In the genomic region with DNA sequence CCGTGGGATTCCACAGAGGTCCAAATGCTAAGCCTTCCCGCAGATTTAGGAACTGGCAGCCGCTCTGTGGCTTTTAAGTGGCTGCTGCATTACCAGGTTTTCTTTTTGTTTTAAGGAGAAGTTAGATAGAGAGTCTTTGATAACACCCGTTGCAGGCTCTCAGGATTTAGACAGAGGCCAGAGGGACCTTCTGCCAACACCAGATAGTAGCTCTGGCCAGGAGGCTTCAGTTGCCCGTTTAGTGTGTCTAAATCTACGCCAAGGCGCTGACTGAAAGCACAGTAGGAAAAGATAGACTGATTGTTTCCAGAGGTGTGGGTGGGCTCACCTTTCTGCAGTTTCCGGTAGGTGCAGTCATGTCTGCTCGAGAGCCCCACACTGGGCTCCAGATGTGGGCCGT, we compare ENCODE assay signal across 18 mouse cellular contexts. TPM values are rescaled to one million over a fixed set of nuclear protein-coding genes. Genes with fewer than 3 reads are reported as not detected.
DNase-seq lines count a peak whose midpoint lies in the region; ATAC-seq and TF ChIP-seq lines count a peak whose summit lies in the region.
"Had no signal": no experiment of that assay in that cellular context is flagged by ENCODE, and none has a peak within 500 bp of the region (broad histone marks: within the 10 kb centered on the region; RNA-seq: fewer than 3 reads in every experiment).

No protein-coding gene starts in this region.

- TF ChIP-seq EP300 in heart, adult 2 months (IDR thresholded peaks at IDR 0.05; ENCODE audit: insufficient read depth, low read depth, low read length), result no peak
- peak; percentile 77 to 87 for TF ChIP-seq EP300 in MEL (IDR thresholded peaks at IDR 0.05; ENCODE audit: low read depth in 1 of 2, low read length in 2 of 2)

- no peak overlapping the region for H3K27ac ChIP-seq in heart, embryonic 10.5 days
- H3K27ac ChIP-seq in heart, adult 2 months, result no peak overlapping the region
- H3K27ac ChIP-seq in MEL (ENCODE audit: control insufficient read depth, low read depth, low read length), result peak overlapping the region; percentile 71
- peak overlapping the region; percentile 64 for H3K27ac ChIP-seq in liver, embryonic 13.5 days
- H3K27ac ChIP-seq: forebrain, embryonic 13.5 days; hindbrain, embryonic 15.5 days; left cerebral cortex, adult 2 months; limb, embryonic 13.5 days; midbrain, embryonic 12.5 days had no signal

- DNase-seq in heart, embryonic 10.5 days (ENCODE audit: low spot score), result peak; percentile 71
- DNase-seq in heart, adult 2 months, result no peak
- DNase-seq in MEL (ENCODE audit: low read depth, low spot score), result peak; percentile 84
- peak; percentile 56 for DNase-seq in liver, embryonic 13.5 days
- DNase-seq in adrenal gland, postnatal 10 days, result no peak
- DNase-seq in T-cell, adult 2 months (ENCODE audit: low spot score), result no peak
- DNase-seq: adrenal gland, postnatal 14 days; cerebellum, postnatal 25 days; gastrocnemius, postnatal 10 days; kidney, adult 2 months; lung, postnatal 14 days; right cerebral cortex, postnatal 14 days had no signal

- 54% methylated on average over 10 of the region's 10 CpGs for whole genome bisulfite sequencing in heart, embryonic 10.5 days
- 41% methylated on average over 10 of the region's 10 CpGs for WGBS in heart, adult 2 months
- WGBS in liver, embryonic 13.5 days (ENCODE audit: insufficient replicate concordance), result 22% methylated on average over 10 of the region's 10 CpGs

- H3K79me2 ChIP-seq in heart, adult 2 months (replicated peaks; ENCODE audit: control insufficient read depth, insufficient read depth, low read length), result peaks cover 3% of the 10 kb centered on the region
- H3K79me2 ChIP-seq in MEL (ENCODE audit: control insufficient read depth, insufficient read depth, low read length, poor library complexity), result peaks cover 44% of the 10 kb centered on the region

- intact Hi-C loops in heart, adult 2 months (cut with DNase I), result no loop called here

- H3K36me3 ChIP-seq in heart, embryonic 10.5 days, result peaks cover 62% of the 10 kb centered on the region
- H3K36me3 ChIP-seq in heart, adult 2 months (ENCODE audit: control insufficient read depth, insufficient read depth, low read length), result peaks cover 26% of the 10 kb centered on the region
- H3K36me3 ChIP-seq in E14TG2a.4 (ENCODE audit: insufficient read depth, low read length) (peaks cover 50% of the 10 kb centered on the region), MEL (ENCODE audit: control insufficient read depth in 1 of 2, insufficient read depth in 2 of 2, low read length in 2 of 2) (peaks cover 8 to 44% of the 10 kb centered on the region in 2 experiments)
- H3K36me3 ChIP-seq in liver, embryonic 13.5 days, result peaks cover 60% of the 10 kb centered on the region

- peaks cover 28% of the 10 kb centered on the region for H3K4me1 ChIP-seq in heart, embryonic 10.5 days
- peaks cover 15% of the 10 kb centered on the region for H3K4me1 ChIP-seq in heart, adult 2 months (ENCODE audit: control insufficient read depth, insufficient read depth, low read length)
- H3K4me1 ChIP-seq in E14TG2a.4 (replicated peaks; ENCODE audit: low read depth, low read length), result peaks cover 88% of the 10 kb centered on the region
- peaks cover 12 to 20% of the 10 kb centered on the region in 2 experiments for H3K4me1 ChIP-seq in MEL (ENCODE audit: control insufficient read depth in 1 of 2, insufficient read depth in 2 of 2, low read length in 2 of 2)
- H3K4me1 ChIP-seq in liver, embryonic 13.5 days (replicated peaks), result peaks cover 61% of the 10 kb centered on the region

- no peaks in the 10 kb centered on the region for H3K27me3 ChIP-seq in heart, embryonic 10.5 days (ENCODE audit: insufficient read depth, poor library complexity, severe bottlenecking)
- H3K27me3 ChIP-seq in heart, adult 2 months (ENCODE audit: control insufficient read depth, insufficient read depth, low read length), result no peaks in the 10 kb centered on the region; the same call in 1 of the 2 replicates
- no peaks in the 10 kb centered on the region for H3K27me3 ChIP-seq in E14TG2a.4 (ENCODE audit: insufficient read depth, low read length)
- no peaks in the 10 kb centered on the region for H3K27me3 ChIP-seq in MEL (ENCODE audit: control insufficient read depth in 1 of 2, insufficient read depth in 2 of 2, low read length in 2 of 2)
- H3K27me3 ChIP-seq in liver, embryonic 13.5 days, result no peaks in the 10 kb centered on the region
- H3K27me3 ChIP-seq: forebrain, embryonic 13.5 days; hindbrain, embryonic 15.5 days; limb, embryonic 13.5 days; midbrain, embryonic 12.5 days had no signal

- H3K9me3 ChIP-seq in heart, embryonic 10.5 days, result no peaks in the 10 kb centered on the region
- no peaks in the 10 kb centered on the region for H3K9me3 ChIP-seq in E14TG2a.4 (ENCODE audit: low read length)
- no peaks in the 10 kb centered on the region for H3K9me3 ChIP-seq in MEL (replicated peaks; ENCODE audit: insufficient read depth, low read length)
- H3K9me3 ChIP-seq in liver, embryonic 13.5 days (replicated peaks), result no peaks in the 10 kb centered on the region
- H3K9me3 ChIP-seq: forebrain, embryonic 13.5 days; hindbrain, embryonic 15.5 days; limb, embryonic 13.5 days; midbrain, embryonic 12.5 days had no signal

- H3K9ac ChIP-seq in heart, adult 2 months (ENCODE audit: low read depth, low read length), result no peak overlapping the region
- peak overlapping the region; percentile 21; the same call in 1 of the 2 replicates for H3K9ac ChIP-seq in MEL (ENCODE audit: control insufficient read depth, low read depth, low read length, poor library complexity, severe bottlenecking)
- peak overlapping the region; percentile 50; the same call in 1 of the 2 replicates for H3K9ac ChIP-seq in liver, embryonic 13.5 days
- H3K9ac ChIP-seq: forebrain, embryonic 13.5 days; hindbrain, embryonic 15.5 days; limb, embryonic 13.5 days; midbrain, embryonic 12.5 days had no signal

- no peak for TF ChIP-seq CTCF in heart, adult 2 months (IDR thresholded peaks at IDR 0.05)
- TF ChIP-seq CTCF in E14TG2a.4 (conservative IDR thresholded peaks at IDR 0.05; ENCODE audit: low read length) (no peak), MEL (IDR thresholded peaks at IDR 0.05 in 2 of 3, conservative IDR thresholded peaks at IDR 0.05 in 1 of 3; ENCODE audit: control insufficient read depth in 1 of 3, insufficient read depth in 1 of 3, low read depth in 2 of 3, low read length in 3 of 3, poor library complexity in 1 of 3, severe bottlenecking in 1 of 3) (no peak)

- no peak for TF ChIP-seq RAD21 in MEL (IDR thresholded peaks at IDR 0.05; ENCODE audit: low read depth, low read length)

- H3K4me3 ChIP-seq in heart, embryonic 10.5 days, result no peak overlapping the region
- H3K4me3 ChIP-seq in heart, adult 2 months, result no peak overlapping the region
- H3K4me3 ChIP-seq in E14TG2a.4 (replicated peaks; ENCODE audit: low read length) (peak overlapping the region; percentile 64), MEL (ENCODE audit: control insufficient read depth in 1 of 2, insufficient read depth in 1 of 2, low read depth in 2 of 2, low read length in 2 of 2) (peak overlapping the region in 1 of 2 experiments; percentile 5; a peak in 1 of 4 replicates)
- no peak overlapping the region for H3K4me3 ChIP-seq in liver, embryonic 13.5 days (replicated peaks)
- H3K4me3 ChIP-seq: forebrain, embryonic 13.5 days; hindbrain, embryonic 15.5 days; left cerebral cortex, adult 2 months; limb, embryonic 13.5 days; midbrain, embryonic 12.5 days had no signal

- H3K4me2 ChIP-seq in liver, embryonic 13.5 days, result peak overlapping the region; percentile 45
- H3K4me2 ChIP-seq: forebrain, embryonic 13.5 days; hindbrain, embryonic 15.5 days; limb, embryonic 13.5 days; midbrain, embryonic 12.5 days had no signal

- TF ChIP-seq POLR2A in heart, adult 2 months (IDR thresholded peaks at IDR 0.05; ENCODE audit: insufficient read depth, low read depth, low read length), result no peak
- TF ChIP-seq POLR2A in MEL (IDR thresholded peaks at IDR 0.05; ENCODE audit: control insufficient read depth in 1 of 2, insufficient read depth in 1 of 2, low read depth in 1 of 2, low read length in 2 of 2, poor library complexity in 1 of 2), result no peak

- peak; percentile 67 for ATAC-seq in liver, embryonic 13.5 days (ENCODE audit: low read depth)
- ATAC-seq: forebrain, embryonic 13.5 days had no signal

RNA-seq across cellular contexts. Expression of gene Cdk7, which starts 5.5 kb away (rescaled TPM):
- 86.2 and 106 TPM in 2 replicates for polyA plus RNA-seq in heart, embryonic 10.5 days (2016; fragmentation: Nextera tagmentation; extraction: Ambion mirVana)
- 10 to 100 TPM; 21.7 to 24.0 TPM for total RNA-seq in heart, adult 2 months (2021)
- 11.2 and 18.2 TPM in 2 replicates for polyA plus RNA-seq in heart, adult 2 months (2012; rRNA removed)
- total RNA-seq in MEL (2012; rRNA removed), result 63.0 and 67.7 TPM in 2 replicates
- 10 to 100 TPM in 1 of 2 experiments, not detected in 1; 87.1 TPM for polyA plus RNA-seq in MEL (2012; ENCODE audit: insufficient read depth in 1 of 2, insufficient read length in 2 of 2, low read depth in 1 of 2, low replicate concordance in 2 of 2, missing spikeins in 1 of 2)
- 49.1 and 54.9 TPM in 2 replicates for polyA plus RNA-seq in liver, embryonic 13.5 days (2015; fragmentation: Nextera tagmentation; extraction: Ambion mirVana)
- 10 to 100 TPM; 42.2 to 42.3 TPM for total RNA-seq in adrenal gland, postnatal 10 days (2021)

RNA-seq across cellular contexts. Expression of gene Mrps36, which starts 19.3 kb away (rescaled TPM):
- 202 and 238 TPM in 2 replicates for polyA plus RNA-seq in heart, embryonic 10.5 days (2016; fragmentation: Nextera tagmentation; extraction: Ambion mirVana)
- 100 to 1,000 TPM; 185 to 206 TPM for total RNA-seq in heart, adult 2 months (2021)
- polyA plus RNA-seq in heart, adult 2 months (2012; rRNA removed), result 161 and 254 TPM in 2 replicates
- 60.4 and 73.1 TPM in 2 replicates for total RNA-seq in MEL (2012; rRNA removed)
- 10 to 100 TPM in 1 of 2 experiments, not detected in 1; 91.1 TPM for polyA plus RNA-seq in MEL (2012; ENCODE audit: insufficient read depth in 1 of 2, insufficient read length in 2 of 2, low read depth in 1 of 2, low replicate concordance in 2 of 2, missing spikeins in 1 of 2)
- 159 and 167 TPM in 2 replicates for polyA plus RNA-seq in liver, embryonic 13.5 days (2015; fragmentation: Nextera tagmentation; extraction: Ambion mirVana)
- total RNA-seq in adrenal gland, postnatal 10 days (2021), result 100 to 1,000 TPM; 235 to 250 TPM

RNA-seq across cellular contexts. Expression of gene Cenph, which starts 50.5 kb away (rescaled TPM):
- polyA plus RNA-seq in heart, embryonic 10.5 days (2016; fragmentation: Nextera tagmentation; extraction: Ambion mirVana), result 28.9 and 38.1 TPM in 2 replicates
- total RNA-seq in heart, adult 2 months (2021), result under 1 TPM in 1 of 2 experiments, not detected in 1; 0.23 TPM
- polyA plus RNA-seq in heart, adult 2 months (2012; rRNA removed), result 0.08 TPM in 1 of 2 replicates, not detected in the other
- 32.2 and 33.3 TPM in 2 replicates for total RNA-seq in MEL (2012; rRNA removed)
- 10 to 100 TPM in 1 of 2 experiments, not detected in 1; 48.8 TPM for polyA plus RNA-seq in MEL (2012; ENCODE audit: insufficient read depth in 1 of 2, insufficient read length in 2 of 2, low read depth in 1 of 2, low replicate concordance in 2 of 2, missing spikeins in 1 of 2)
- 46.2 and 57.1 TPM in 2 replicates for polyA plus RNA-seq in liver, embryonic 13.5 days (2015; fragmentation: Nextera tagmentation; extraction: Ambion mirVana)
- 1 to 10 TPM; 4.5 to 6.2 TPM for total RNA-seq in adrenal gland, postnatal 10 days (2021)

RNA-seq across cellular contexts. Expression of gene Ccdc125, which starts 55.7 kb away (rescaled TPM):
- 4.2 and 5.8 TPM in 2 replicates for polyA plus RNA-seq in heart, embryonic 10.5 days (2016; fragmentation: Nextera tagmentation; extraction: Ambion mirVana)
- total RNA-seq in heart, adult 2 months (2021), result under 1 TPM; 0.32 to 0.39 TPM
- 0.59 and 0.70 TPM in 2 replicates for polyA plus RNA-seq in heart, adult 2 months (2012; rRNA removed)
- not detected in 2 replicates for total RNA-seq in MEL (2012; rRNA removed)
- polyA plus RNA-seq in MEL (2012; ENCODE audit: insufficient read depth in 1 of 2, insufficient read length in 2 of 2, low read depth in 1 of 2, low replicate concordance in 2 of 2, missing spikeins in 1 of 2), result under 1 TPM in 1 of 2 experiments, not detected in 1; 0.29 TPM
- 5.3 and 6.0 TPM in 2 replicates for polyA plus RNA-seq in liver, embryonic 13.5 days (2015; fragmentation: Nextera tagmentation; extraction: Ambion mirVana)
- total RNA-seq in adrenal gland, postnatal 10 days (2021), result 1 to 10 TPM; 3.9 to 4.3 TPM

Comparison
In these comparisons a context has a peak if more than half of its experiments do, and no peak if none do; other contexts are left out.
1. DNase-seq: peak in heart, embryonic 10.5 days (single experiment), MEL (single experiment) and liver, embryonic 13.5 days (single experiment); none in heart, adult 2 months (0 of 2), adrenal gland, postnatal 10 days (single experiment) and T-cell, adult 2 months (single experiment).
2. H3K27ac ChIP-seq: peak in MEL (single experiment) and liver, embryonic 13.5 days (single experiment); none in heart, embryonic 10.5 days (single experiment) and heart, adult 2 months (single experiment).